Mouse (Mus musculus) urinary bladder, adult 2 months (tissue): ENCODE data around the gene Rtbdn. TPM values are rescaled to one million over a fixed set of nuclear protein-coding genes. Genes with fewer than 3 reads are reported as not detected.

Experiments
- DNase-seq: peaks from one replicate; pipeline ENCODE4 v3.0.0; 2022; ENCODE audit warnings: low spot score
- polyA plus RNA-seq: library from polyadenylated mRNA; depleted of rRNA; stranded (reverse); fragments of >200 nt; gene quantifications from 2 replicates; pipeline ENCODE4 v1.2.3, GENCODE M21; 2012

Rtbdn gene
- polyA plus RNA-seq, 1 experiment, result not detected

DNA sequence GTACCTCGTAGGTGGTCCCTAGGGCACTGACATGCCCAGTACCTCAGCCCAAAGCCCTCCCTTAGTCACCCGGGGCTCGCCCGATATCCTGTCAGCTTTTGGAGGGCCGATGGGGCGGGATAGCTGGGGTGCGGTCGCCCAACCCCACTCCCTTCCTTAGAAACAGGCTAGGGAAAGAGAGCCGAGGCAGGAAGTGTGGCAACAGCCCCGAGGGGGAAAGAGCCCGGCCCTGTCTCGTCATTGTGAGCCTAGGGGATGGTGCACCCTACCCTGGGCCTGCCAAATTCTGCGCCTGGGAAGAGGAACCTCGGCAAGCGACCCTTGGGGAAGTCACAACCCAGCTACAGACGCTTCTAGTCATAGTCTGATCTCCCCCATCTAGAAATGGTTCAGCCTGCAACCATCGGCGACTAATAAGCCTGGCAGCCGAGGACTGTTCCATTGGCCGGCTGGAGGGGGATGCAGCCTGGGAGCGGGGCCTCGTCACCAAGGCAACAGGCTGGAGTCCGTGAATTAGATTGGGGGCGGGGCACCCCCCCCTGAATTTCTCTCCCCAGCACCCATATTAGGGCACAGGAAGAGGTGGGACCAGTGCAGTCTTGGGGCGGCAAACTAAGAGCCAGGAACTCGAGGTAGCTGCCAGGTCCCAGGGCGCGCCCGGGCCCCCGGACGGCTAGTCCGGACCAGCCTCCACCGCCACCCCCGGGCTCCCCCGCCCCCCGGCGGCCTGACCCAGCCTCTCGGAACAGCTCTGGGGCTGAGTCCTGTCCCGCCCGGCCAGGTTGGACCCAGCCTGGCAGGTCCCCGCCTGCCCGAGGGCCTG lies 33.0 kb downstream of the Rtbdn start:
- peak; percentile 96 for DNase-seq

DNA sequence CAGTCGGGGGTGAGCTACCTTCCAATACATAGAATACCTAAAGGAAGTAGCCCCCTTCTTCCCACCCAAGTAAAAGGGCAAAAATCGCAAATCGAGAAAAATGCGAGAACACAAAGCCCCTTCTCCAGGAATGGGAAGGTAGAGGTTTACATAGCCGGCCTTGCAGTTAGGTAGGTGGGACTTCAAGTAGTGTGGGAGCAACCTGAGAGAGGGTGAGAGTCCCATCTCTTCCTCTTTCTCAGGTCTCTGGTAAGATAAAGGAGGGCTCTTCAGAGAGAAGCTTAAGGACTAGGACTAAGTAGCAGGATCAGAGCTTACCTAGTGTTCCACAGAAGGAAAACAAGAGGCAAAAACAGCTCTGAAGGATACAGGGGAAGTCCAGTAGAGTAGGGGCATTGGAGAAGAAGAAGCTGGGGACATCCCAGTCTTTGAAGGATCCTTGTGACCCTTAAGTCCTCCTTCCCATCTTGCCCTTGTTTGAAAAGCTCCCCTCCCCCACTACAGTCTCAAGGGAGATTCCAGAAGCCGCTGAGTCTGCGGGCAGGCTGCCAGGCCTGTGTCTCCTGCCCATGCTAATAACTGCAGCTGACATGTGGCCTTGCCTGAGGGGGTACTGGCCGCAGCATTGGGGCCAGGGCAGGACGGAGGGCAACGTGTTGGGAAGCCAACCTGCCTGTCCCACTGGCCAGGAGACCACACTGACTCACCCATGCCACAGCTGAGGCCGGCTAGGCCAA lies 34.0 kb downstream of the Rtbdn start:
- DNase-seq, result peak; percentile 77

DNA sequence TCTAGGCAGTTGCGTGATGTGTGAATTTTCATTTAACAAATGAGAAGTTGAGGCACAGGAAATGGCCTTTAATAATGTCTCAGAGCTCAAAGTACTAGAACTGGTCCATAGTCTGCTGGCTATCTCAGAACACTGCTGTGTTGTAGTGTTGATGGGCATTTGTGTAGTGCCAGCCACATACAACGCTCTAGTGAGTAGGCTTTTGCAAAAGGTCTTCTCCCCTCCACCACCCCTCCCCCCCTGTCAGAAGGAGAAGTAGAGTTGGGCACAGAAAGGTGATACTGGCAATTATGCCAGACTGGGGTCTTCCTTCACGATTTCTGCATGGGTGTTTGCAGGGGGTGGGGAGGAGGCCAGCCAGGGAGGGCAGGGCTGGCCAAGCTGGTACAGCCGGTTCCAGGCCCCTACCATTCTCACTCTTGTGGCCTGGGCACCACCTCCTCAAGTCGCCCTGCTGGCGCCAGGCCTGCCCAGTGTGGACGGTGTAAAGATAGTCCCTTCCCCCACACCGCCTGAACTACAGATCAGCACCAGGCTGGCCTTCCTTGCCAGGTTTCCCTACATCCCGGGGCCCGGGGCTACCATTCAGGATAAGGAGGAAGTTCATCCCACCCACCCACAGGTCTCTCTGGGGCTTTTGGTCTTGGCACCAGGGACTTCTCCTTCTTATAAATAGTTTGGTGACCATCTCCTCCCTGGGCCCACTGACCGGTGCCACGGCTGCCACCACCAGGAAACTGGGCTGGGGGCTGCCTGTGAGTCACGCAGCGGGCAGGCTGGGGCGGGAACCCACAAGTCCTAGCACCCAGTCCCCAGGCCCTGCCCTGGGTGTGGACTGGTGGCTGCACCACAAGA lies 35.1 kb downstream of the Rtbdn start:
- peak; percentile 71 for DNase-seq

DNA sequence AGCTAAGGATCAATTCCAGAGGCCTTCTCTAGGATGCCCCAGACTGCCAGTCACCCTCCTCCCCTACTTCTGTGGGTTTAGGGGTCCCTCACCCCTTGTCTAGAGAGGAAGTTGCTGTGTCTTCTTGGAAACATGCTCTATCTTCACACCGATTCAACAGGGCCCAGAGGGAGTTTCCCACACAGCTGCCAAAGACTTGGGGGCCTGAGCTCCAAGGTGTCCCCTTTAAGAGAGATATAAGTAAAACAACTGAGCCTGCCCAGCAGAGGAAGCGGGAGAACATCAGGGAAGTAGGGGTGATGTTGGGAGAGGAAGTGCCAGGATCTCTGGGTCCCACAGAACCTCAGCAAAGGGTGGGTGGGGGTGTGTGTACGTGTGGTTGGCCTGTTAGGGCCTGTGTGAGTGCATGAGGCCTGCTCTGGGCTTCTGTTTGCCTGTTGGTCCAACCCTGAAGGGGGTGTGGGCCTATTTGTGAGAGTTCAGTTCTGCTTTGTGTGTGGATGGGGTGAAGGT lies 35.8 kb downstream of the Rtbdn start:
- DNase-seq, result no peak

DNA sequence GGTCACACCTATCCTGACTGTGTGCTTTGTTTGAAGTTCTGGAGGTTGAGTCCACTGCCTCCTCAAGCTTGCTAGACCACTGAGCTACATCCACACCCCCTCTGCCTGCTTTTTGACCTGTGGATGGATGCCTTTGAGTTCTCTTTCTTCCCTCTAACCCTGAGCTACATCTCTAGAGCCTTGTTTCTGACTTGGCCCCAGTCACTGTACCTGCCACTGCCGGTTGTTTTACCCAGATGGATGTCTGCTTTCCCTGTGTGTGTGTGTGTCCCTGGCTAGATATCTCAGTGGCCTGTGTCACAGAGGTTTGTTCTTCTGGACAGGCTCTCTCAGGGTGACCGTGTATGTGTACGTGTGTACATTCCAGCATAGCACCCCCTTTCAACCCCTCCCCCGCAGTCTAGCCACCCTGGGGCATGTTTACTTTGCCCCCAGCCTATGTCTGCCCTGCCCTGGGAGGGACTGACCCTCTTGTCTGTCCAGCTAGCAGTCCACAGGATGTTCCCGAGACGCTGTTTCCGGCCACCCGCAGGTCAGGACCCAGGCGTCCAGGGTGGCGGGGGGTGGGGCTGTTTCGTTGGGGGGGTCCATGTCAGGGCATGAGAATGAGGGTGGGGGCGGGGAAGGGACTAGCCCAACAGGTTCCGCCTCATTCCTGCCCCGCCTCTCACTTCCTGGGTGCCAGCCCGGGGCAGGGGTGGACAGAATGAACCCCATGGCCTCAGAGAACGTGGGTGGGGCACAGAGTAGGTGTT lies 37.7 kb downstream of the Rtbdn start:
- DNase-seq, result peak; percentile 59

DNA sequence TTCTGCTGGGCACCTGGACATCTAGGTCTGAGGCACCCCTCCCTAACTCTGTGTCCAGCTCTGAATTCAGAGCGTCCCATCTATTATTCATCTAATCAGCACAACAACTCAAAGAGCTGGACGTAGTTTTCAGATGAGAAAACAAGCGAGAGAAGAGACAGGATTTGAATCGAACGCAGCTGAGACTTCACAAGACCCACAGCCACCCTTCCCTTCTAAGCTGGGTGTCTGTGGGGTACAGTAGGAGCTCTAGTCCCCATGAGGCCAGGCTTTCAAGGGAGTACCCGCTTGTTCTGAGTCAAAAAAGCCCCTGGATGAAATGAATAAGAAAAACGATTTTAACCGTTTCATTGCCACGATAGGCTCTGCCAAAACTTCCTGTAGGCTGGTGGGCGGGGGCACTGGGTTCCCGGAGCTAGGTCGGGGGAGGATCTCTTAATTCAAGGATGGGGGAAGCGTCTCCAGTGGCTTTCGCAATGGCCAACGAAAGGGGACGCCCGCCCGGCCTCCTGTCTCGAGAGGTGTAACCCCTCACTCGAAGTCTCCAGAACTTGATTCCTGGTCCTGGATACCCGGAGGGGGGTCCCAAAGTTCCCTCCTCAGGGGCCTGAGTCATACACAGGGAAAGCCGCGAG lies 38.4 kb downstream of the Rtbdn start:
- no peak for DNase-seq

DNA sequence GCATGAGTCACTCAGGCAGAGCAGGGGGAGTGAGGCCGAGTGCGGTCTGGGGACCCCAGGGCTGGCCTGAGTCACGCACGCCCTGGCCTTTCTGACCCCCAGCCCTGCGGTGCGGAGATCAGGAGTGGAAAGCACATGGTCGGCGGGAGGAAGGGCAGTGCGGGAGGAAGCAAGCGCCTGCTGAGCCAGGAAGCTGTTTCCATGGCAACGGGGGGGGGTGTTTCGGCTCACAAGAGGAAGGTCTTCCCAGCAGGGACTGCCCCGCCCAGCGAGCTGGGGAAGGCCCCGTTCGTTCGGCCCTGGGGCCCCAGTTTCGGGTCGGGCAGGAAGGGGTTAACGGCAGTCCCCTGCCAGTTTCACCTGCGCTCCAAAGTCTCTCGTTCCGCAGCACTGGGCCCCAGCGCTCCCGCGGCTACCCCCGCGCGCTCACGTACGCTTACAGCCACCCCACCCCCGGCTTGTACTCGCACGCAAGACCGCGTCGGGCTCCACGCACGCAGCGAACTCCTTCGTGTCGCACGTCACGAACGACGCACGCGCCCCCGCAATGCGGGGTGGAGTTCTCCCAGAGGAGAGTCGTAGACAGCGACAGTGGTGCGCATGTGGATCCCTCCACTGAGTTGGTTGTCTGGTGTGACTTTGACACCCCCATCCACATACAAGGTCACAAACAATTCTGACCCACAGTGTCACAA lies 39.0 kb downstream of the Rtbdn start:
- DNase-seq, result peak; percentile 82

DNA sequence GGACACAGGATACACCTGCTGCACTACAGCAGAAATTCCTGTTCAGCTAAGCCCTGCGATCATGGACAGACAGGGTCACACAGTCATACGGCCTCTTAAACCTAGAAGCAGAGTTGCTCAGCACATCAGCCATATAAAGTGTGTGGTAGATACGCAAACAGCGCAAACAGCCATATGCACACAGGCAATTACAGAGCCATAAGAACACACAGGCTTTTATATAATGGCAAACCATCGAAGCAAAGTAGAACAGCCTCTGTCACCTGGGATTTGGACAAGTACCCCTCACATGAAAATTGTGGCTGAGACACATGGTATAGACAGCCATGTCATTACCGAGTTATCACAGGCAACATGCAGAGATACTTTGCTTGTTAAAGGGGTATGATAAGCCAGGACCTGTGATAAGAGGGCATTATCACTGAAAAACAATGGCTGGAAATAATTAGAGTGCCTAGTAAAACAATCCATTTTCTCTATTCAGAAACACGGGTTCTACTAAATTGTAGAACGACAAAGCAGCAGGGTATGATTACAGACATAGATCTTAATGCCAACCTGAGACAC lies 39.7 kb downstream of the Rtbdn start:
- DNase-seq, result no peak

DNA sequence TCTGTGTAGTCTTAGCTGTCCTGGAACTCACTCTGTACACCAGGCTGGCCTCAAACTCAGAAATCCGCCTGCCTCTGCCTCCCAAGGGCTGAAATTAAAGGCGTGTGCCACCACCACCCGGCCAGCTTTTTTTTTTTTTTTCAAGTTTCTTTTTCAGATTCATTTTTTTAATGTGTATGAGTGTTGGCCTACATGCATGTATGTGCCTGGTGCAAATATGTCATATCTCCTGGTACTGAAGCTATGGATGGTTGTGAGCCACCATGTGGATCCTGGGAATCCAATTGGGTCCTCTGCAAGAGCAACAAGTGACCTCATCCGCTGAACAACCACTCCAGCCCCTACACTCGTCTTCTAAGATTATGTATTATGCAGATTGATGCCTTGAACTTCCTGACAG lies 40.6 kb downstream of the Rtbdn start:
- no peak for DNase-seq

DNA sequence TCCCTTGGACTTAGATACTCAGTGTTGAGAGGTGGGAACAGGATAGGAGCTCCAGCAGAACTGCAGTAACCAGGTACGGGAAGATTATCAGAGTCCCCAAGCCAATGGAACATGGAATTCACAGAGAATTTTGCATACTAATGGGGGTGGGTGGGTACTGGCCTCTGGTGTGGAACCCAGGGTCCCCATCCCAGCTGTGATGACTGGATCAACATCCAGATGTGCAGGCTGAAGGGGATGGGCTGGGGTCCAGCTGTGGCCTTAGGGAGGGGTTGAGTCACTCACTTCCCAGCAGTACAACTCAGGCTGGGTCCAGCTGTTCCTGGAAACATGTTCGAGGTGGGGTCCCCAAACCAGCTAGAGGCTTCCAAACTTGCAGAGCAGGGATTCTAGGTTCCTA lies 41.1 kb downstream of the Rtbdn start:
- no peak for DNase-seq

DNA sequence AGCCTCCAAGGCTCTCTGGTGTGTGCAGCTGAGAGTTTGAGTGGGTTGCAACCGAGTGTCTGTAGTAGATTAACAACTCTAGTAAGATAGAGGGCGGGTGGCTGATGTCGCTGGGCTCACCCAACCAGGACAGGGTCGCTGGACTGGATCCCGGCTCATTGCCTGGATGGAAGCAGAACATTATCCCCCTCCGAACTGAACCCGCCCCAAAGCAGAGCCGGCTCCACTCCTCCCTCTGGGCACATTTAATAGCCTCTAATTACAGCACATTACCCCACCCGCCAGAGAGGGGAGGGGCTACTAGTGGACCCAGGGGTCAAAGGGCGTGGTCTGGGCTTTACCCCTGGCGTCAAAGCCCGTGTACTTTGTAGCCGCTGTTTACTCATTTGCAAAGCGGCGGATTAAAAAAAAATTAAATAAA lies 42.5 kb downstream of the Rtbdn start:
- DNase-seq, result peak; percentile 53

DNA sequence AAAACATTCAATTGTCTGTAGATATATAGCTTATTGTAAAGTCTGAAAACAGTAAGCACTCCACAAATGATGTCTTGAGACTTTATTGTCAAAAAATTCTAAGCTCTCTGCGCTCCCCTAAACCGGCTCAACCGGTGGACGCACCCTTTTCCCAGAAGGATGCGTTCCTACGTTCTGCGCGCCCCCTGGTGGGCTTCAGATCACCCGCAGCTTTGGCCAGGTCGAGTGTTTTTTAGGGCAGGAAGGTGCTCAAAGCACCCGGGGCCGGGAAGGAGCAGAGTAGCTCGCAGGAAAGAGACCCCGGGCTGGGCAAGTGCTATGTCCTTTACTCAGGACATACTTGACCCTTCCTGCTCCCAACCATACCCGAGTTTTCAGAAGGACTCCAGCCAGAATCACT lies 43.0 kb downstream of the Rtbdn start:
- DNase-seq, result peak; percentile 92

DNA sequence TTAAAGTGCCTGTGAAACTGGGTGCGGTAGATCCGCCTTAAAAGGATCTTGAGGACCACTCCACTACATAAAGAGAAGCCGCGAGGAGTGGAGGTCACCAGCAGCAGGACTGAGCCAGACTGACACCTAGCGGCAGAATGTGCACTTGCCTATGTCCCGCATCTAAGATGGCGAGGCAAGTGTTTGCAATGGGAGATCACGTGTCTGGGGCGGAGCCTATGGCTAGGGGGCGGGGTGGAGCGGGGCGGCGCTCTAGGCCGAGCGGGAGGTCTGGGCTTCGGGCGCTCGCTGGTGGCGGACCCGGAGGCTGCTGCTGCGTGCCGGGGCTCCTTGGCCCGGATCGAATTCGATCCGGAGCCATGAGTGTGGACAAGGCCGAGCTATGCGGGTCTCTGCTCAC lies 43.6 kb downstream of the Rtbdn start, which contains the start of gene Hook2:
Gene Hook2, plus strand, starts transcription at position 255 of the 400 bp plus-strand sequence.
- peak; percentile 83 for DNase-seq

DNA sequence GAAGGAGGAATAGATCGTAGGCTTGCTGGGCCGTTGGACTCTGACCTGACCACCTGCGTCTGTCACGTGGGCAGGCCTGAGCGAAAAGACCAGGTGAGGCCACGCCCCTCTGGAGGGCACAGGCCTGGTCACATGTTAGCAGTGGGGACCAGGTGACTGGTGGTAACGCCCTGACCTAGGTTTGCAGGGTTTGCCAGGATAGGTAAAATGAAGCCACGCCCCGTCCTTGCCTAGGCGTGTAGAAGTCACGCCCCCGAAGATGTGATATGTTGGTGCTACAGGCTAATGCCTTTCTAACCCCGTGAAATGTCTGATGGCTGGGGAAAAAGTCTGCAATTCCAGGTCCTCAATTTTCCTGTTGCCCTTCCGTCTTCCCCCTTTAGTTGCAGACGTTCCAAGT lies 44.0 kb downstream of the Rtbdn start:
- DNase-seq, result peak; percentile 56

DNA sequence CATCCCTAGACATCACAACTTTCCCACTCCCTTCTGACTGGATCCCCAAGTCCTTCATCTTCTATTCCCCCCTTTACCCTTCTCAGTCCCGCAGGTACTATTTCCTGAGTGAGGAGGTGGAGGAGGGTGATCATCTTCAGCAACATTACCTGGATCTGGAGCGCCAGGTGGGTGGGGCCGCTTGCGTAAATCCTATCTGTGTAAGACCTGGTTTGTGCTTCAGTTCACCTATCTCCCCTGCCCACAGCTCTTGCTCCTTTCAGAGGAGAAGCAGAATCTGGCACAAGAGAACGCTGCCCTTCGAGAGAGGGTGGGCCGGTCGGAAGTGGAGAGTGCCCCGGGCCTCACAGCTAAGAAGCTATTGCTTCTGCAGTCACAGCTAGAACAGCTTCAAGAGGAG lies 47.6 kb downstream of the Rtbdn start:
- DNase-seq, result no peak

DNA sequence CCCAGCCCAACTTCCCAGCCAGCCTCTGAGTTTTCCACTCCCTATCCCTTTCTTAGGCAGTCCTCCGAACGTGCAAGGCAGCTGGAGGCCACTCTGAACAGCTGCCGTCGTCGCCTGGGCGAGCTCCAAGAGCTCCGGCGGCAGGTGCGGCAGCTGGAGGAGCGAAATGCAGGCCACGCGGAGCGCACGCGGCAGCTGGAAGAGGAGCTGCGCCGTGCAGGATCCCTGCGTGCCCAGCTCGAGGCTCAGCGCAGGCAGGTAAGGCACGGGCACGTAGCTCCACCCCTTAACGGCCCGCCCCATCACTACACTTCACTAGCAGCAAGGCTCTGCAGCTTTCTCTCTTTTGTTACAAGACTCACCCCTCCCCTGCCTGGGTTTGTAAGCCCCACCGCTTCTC lies 48.9 kb downstream of the Rtbdn start:
- no peak for DNase-seq

DNA sequence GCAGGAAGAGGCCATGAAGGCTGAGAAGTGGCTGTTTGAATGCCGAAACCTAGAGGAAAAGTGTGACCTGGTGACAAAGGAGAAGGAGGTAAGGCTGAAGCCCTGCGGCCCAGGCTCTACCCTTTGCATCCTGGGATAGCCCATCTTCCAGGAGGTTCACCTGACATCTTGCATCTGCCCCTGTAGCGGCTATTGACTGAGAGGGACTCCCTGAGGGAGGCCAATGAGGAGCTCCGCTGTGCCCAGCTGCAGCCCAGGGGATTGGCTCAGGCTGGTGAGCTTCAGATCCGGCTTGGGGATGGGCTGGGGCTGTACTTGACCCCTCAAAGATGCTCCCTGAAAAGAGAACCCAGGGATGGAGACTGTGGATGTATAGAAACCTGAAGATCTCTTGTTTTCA lies 50.2 kb downstream of the Rtbdn start:
- no peak for DNase-seq

DNA sequence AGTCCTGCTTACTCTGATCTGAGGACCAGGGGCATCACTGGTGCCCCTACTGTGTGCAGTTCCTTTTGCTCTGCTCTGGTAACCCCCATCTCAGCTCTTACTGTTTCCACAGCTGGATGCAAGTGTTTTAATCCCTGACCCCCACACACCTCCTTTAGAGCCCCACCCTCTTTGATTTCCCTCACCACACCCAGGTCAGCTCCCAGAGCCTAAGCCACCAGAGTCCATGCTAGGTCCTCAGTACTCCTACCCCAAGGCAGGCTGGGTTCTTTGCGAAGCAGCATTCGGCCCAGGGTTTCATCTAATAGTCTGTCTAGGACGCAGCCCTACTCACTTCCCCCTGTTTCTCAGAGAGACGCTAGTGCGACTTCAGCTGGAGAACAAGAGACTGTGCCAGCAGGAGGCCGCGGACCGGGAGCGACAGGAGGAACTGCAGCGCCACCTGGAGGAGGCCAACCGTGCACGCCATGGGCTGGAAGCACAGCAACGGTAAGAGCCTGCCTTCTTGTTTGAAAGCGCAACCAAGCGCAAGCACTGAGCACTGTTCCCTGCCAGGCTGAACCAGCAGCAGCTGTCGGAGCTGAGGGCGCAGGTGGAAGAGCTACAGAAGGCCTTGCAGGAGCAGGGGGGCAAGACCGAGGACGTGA lies 51.0 kb downstream of the Rtbdn start:
- DNase-seq, result peak; percentile 73
